Mouse (Mus musculus) layer of hippocampus, adult 9-10 months (tissue): ENCODE results near the gene Gpr55.
"Not testable (repeated sequence)": the region's sequence is repeated elsewhere in the genome, so short reads cannot be mapped to it uniquely, and the experiment has no call there.

Source experiments
- DNase-seq: peaks from one replicate; pipeline ENCODE4 v3.0.0; 2022; ENCODE audit warnings: low spot score

The Gpr55 gene

GRCm38 (mm10) chr1:85960873-85961272 is at the start of gene Gpr55:
TSS of gene Gpr55 (minus strand) at chr1:85961007.
- no peak for DNase-seq

- DNase-seq, result peak; percentile 79
These were observed 47.0 kb upstream of the Gpr55 start for GRCm38 (mm10) chr1:86007778-86008177.

GRCm38 (mm10) chr1:86006040-86006439 is 45.2 kb upstream of the Gpr55 start:
- no peak for DNase-seq

GRCm38 (mm10) chr1:86005540-86005939 is 44.7 kb upstream of the Gpr55 start:
- DNase-seq, result no peak

GRCm38 (mm10) chr1:85999853-86000570 is 39.2 kb upstream of the Gpr55 start:
- no peak for DNase-seq

- no peak for DNase-seq
These were observed 37.2 kb upstream of the Gpr55 start for GRCm38 (mm10) chr1:85998012-85998411.

- DNase-seq, result no peak
These were observed 36.4 kb upstream of the Gpr55 start for GRCm38 (mm10) chr1:85997221-85997620.

GRCm38 (mm10) chr1:85993541-85993940 is 32.7 kb upstream of the Gpr55 start:
- DNase-seq, result no peak

- DNase-seq, result no peak
These were observed 31.4 kb upstream of the Gpr55 start for GRCm38 (mm10) chr1:85992175-85992574.

- DNase-seq, result not testable (repeated sequence)
These were observed 28.1 kb upstream of the Gpr55 start for GRCm38 (mm10) chr1:85988882-85989281.

- DNase-seq, result no peak
These were observed 27.5 kb upstream of the Gpr55 start for GRCm38 (mm10) chr1:85988351-85988750.

- no peak for DNase-seq
These were observed 25.0 kb upstream of the Gpr55 start for GRCm38 (mm10) chr1:85985784-85986183.

GRCm38 (mm10) chr1:85981738-85982357 is 21.0 kb upstream of the Gpr55 start:
- DNase-seq, result no peak

GRCm38 (mm10) chr1:85977709-85978108 is 16.9 kb upstream of the Gpr55 start:
- no peak for DNase-seq

GRCm38 (mm10) chr1:85973468-85973877 is 12.7 kb upstream of the Gpr55 start:
- DNase-seq, result no peak

GRCm38 (mm10) chr1:85972341-85972740 is 11.5 kb upstream of the Gpr55 start:
- no peak for DNase-seq

GRCm38 (mm10) chr1:85971070-85971469 is 10.3 kb upstream of the Gpr55 start:
- DNase-seq, result no peak

- DNase-seq, result no peak
These were observed 8.7 kb upstream of the Gpr55 start for GRCm38 (mm10) chr1:85969519-85969918.

GRCm38 (mm10) chr1:85969081-85969480 is 8.3 kb upstream of the Gpr55 start:
- DNase-seq, result no peak

- DNase-seq, result no peak
These were observed 5.0 kb upstream of the Gpr55 start for GRCm38 (mm10) chr1:85965856-85966255.

GRCm38 (mm10) chr1:85962081-85962480 is 1.3 kb upstream of the Gpr55 start:
- DNase-seq, result no peak

GRCm38 (mm10) chr1:85959889-85960276 is 924 bp downstream of the Gpr55 start:
- DNase-seq, result no peak

GRCm38 (mm10) chr1:85959129-85959888 is 1.5 kb downstream of the Gpr55 start:
- DNase-seq, result no peak
